Mouse (Mus musculus) stomach, embryonic 16.5 days (tissue): ENCODE measurements around the gene Fam3b. TPM values are rescaled to one million over a fixed set of nuclear protein-coding genes. Genes with fewer than 3 reads are reported as not detected.

Experiments
- polyA plus RNA-seq: library from polyadenylated mRNA; unstranded; fragments of >200 nt; fragmentation: Nextera tagmentation; extraction: Ambion mirVana; gene quantifications from 2 replicates; pipeline ENCODE4 v1.2.1, GENCODE M21; 2015

The Fam3b gene
- polyA plus RNA-seq, 1 experiment from 2014 or later, result 5.9 TPM

Other genes with a start within 250 kb of the Fam3b start
- gene Bace2, start 158.1 kb downstream of the Fam3b start, polyA plus RNA-seq, result 116 and 154 TPM in 2 replicates
- 0.21 and 0.31 TPM in 2 replicates for gene Mx1, start 51.9 kb downstream of the Fam3b start, polyA plus RNA-seq
- 47.3 and 57.5 TPM in 2 replicates for gene Tmprss2, start 96.4 kb upstream of the Fam3b start, polyA plus RNA-seq
- 31.2 and 42.7 TPM in 2 replicates for gene Ripk4, start 249.0 kb upstream of the Fam3b start, polyA plus RNA-seq